Mouse (Mus musculus): ENCODE results near the gene Dcpp2.
"Not testable (repeated sequence)": the region's sequence is repeated elsewhere in the genome, so short reads cannot be mapped to it uniquely, and the experiment has no call there.

Dcpp2 gene

DNA sequence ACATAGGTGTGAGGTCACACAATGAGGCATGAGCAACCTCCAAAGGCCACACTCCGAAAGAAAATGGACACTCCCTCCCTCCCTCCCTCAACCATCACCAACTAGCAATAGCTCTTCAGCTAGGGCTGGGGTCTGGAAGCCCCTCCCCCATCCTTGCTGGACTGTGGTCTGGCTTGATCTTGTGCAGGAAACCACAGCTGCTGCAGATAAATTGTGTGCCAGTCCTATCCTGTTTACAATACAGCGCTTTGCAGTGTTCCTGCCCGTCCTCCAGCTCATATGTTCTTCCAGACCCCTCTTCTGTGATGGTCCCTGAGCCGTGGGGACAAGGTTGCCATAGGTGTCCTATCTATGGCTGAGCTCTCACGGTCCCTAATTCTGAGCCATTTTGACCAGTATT, 50.5 kb downstream of the Dcpp2 start:
- no peak for DNase-seq

DNA sequence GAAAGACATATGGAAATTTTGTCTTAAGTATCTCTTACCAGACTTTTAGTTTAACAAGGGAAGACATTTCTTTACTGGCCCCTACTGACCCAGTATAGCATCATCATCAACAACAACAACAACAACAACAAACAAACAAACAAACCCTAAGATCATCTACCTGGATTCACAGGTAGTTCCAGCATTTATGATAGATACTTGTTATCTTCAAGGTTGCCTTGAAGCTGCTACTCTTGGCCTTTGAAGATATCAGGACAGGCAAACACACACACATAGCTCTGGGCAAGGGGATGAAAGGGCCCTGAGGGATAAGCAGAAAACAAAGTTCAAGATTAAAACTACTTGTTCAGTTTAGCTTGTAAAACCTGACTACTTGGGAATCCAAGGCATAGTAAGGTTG, 60.7 kb downstream of the Dcpp2 start, which contains the start of gene Sbp:
Sbp (plus strand) TSS at position 301 of the 400 bp plus-strand sequence.
- no peak for DNase-seq

DNA sequence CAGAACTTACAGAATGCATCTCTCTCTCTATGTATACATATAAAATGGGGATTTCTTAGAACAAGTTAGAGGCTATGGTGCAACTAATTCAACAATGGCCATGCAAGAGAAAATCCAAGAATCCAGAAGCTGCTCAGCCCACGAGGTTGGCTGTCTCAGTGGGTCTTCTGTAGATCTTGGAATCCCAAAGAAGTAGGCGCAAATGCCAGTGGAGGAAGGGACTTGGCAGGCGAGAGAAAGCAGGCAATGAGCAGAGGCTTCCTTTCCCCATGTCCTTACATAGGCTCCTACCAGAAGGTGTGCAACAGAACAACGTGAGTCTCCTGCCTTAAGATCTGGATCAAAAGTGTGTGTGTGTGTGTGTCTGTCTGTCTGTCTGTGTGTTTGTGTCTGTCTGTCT, 66.8 kb downstream of the Dcpp2 start:
- DNase-seq, result not testable (repeated sequence)

DNA sequence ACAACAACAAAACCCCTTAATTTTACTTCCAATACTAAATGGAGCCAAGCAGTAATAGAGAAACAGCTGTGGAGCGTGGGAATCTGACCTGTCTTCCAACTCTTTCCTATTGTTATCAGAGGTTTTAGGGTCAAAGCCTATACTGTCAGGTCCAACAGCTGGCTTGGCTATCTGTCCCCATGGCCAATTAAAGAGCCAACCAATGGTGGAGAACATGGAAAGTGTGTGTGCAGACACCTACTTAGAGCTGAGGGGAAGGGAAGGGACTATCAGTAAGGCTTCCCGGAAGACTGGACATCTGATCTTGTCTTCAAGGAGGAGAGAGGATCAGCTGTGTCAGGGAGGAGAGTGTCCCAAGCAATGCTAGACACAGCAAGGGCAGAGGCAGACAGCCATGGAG, 68.4 kb downstream of the Dcpp2 start:
- DNase-seq, result no peak

Measured in cerebellum, adult 11-12 months (tissue).